Mouse (Mus musculus) hematopoietic stem cell, adult 5-6 weeks (primary cell): ENCODE measurements around the gene Gm36210. TPM values are rescaled to one million over a fixed set of nuclear protein-coding genes. Genes with fewer than 3 reads are reported as not detected.
"Not testable (repeated sequence)": the region's sequence is repeated elsewhere in the genome, so short reads cannot be mapped to it uniquely, and the experiment has no call there.

Experiments used
- ATAC-seq, 2 experiments: fragments of 125-278 bp in 1 of 2; replicated peaks in 1 of 2; 2 replicates each; pipeline ENCODE4 v1.8.0; 2016 to 2017; ENCODE audit warnings: inconsistent platforms in 2 of 2, mild to moderate bottlenecking in 2 of 2, moderate number of reproducible peaks in 2 of 2, low read depth in 1 of 2, moderate TSS enrichment in 1 of 2; ENCODE audit not compliant: low FRiP score in 2 of 2, poor library complexity in 2 of 2, severe bottlenecking in 2 of 2, insufficient read depth in 1 of 2, low TSS enrichment in 1 of 2
- total RNA-seq: library from RNA; stranded (forward); fragments of 172-1452, 232-1000 nt; gene quantifications from 2 replicates; pipeline ENCODE4 v1.2.3, GENCODE M21; 2017

The Gm36210 gene
- total RNA-seq, 1 experiment from 2014 or later, result not detected

DNA sequence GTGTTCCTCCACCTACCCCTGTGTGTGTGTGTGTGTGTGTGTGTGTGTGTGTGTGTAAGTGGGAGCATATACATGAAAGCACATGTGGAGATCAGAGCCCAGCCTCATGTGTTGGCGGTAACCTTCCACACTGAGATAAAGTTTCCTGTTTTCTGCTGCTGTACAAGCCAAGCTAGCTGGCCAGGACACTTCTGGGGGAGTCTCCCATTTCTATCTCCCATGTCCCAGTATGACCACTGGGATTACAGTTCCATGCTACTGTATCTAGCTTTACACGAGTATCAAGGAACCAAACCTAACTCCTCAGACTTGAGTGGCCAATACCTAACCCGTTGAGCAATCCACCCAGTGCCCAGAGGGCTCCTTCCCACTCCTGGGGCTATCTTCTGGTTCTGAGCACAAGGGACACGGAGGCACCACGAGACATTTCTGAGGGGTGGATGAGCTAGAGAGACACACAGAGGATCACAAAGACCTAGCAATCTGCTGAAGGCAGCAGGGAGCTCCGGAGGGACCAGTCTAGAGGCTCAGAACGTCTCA, 42.7 kb downstream of the Gm36210 start:
- ATAC-seq, result no peak

DNA sequence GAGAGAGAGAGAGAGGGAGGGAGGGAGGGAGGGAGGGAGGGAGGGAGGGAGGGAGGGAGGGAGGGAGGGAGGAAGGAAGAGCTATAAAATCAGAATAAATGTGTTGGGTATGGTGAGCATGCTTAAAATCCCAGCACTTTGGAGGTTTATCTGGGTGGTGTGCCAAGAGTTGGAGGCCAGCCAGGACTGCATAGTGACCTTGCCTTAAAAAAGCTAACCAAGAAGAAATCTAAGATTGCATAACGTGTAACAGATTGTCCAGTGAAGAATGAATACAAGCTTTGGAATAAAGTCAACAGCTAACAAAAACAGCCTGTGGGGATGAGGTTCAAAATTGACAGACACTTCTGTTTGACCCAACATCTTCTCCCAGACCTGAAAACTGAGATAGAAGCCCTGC, 43.3 kb downstream of the Gm36210 start:
- ATAC-seq, result no peak

DNA sequence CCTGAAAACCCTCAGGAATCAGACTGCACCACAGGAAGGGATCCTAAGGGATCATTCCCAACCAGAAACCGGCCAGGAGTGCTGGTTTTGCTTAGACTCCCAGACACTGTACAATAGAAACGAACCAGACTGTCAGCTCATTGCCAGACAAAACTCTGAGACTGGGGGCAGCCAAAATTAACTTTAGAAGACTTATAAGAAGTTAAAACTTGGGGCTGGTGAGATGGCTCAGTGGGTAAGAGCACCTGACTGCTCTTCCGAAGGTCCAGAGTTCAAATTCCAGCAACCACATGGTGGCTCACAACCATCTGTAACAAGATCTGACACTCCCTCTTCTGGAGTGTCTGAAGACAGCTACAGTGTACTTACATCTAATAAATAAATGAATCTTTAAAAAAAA, 45.4 kb downstream of the Gm36210 start:
- not testable (repeated sequence) for ATAC-seq

DNA sequence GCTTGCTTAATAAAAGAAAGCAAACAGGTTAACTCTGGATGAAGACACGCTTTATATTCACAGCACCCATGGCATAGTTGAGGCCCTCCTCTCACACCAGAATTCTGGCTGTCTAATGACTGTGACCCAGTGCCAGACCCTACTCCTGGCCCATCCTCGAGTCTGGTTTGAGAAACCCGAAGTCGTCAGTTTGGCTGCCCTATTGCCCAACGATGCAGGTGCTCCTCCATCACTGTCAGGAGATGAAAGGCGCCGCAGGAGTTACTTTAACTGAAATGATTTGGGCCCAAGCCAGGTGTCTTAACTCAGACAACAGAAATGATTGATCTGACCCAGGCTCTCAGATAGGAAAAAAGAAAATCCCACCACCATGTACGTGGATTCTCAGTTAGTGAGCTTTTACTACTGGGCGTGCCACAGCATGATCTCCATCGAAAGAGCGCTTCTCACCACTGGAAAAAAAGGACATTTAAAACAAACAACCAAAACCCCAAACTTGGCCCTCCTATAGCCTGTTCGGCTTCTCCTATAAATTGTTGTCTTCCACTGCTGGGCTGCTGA, 46.8 kb downstream of the Gm36210 start:
- no peak for ATAC-seq

DNA sequence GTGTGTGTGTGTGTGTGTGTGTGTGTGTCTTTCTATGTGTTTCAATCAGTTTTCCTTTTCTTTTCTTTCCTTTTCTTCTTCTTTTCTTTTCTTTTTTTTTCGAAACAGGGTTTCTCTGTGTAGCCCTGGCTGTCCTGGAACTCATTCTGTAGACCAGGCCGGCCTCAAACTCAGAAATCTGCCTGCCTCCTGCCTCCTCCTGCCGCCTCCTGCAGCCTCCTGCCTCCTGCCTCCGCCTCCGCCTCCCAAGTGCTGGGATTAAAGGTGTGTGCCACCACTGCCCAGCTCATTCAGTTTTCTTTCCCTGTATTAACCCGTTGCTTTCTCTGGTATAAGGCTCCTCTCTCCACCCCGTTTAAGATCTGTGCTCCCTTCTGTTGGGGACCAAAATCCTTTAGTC, 49.0 kb downstream of the Gm36210 start:
- no peak for ATAC-seq

DNA sequence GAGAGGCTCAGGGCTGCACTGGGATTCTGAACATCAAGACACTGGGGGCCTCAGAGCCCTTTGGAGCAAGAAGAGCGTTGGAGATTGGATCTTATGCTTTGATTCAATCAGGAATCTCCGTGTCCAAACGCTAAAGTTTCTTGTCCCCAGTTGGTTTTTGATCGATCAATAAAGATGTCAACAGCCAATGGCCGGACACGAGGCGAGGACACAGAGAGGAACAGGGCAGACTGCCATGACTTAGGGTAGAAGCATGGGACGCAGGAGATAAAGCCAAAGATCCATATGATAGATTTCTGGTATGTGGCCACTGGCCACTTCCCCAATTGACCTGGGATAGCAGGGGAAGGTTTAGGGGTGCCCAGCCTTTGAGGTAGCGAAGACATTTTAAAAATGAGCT, 49.8 kb downstream of the Gm36210 start:
- no peak for ATAC-seq

DNA sequence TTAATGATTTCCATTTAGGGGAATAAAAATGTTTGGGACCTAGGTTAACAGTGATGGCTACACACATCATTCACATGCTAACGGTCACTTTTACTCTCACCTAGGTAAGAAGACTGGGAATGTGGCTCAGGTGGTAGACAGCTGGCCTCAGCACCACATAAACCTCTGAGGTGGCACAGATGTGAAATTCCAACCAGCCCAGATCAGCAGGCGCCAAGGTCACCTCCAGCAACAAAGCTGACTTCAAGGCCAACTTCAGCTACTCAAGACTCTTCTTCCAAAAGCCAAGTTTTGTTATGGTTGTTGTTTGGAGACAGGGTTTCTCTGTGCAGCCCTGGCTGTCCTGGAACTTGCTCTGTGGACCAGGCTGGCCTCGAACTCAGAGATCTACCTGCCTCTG, 52.7 kb downstream of the Gm36210 start:
- ATAC-seq, result no peak

DNA sequence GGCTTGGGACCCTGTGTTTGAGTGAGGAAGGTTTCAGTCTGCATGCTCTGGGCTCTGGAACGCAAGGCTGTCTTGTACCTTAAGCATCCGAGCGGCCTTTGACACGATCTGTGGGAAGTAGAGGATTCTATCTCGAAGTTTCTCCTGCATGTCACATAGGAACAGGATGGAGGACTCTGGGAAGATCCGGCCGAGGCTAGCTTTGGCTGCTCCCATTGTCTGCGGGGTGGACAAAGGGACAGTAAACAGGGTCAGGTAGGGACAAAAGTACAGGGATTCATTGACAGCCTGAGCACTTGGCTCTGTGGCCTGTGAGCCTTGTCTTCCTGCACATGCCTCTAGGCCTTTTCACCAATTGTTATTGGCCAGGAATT, 55.0 kb downstream of the Gm36210 start:
- ATAC-seq, result no peak

DNA sequence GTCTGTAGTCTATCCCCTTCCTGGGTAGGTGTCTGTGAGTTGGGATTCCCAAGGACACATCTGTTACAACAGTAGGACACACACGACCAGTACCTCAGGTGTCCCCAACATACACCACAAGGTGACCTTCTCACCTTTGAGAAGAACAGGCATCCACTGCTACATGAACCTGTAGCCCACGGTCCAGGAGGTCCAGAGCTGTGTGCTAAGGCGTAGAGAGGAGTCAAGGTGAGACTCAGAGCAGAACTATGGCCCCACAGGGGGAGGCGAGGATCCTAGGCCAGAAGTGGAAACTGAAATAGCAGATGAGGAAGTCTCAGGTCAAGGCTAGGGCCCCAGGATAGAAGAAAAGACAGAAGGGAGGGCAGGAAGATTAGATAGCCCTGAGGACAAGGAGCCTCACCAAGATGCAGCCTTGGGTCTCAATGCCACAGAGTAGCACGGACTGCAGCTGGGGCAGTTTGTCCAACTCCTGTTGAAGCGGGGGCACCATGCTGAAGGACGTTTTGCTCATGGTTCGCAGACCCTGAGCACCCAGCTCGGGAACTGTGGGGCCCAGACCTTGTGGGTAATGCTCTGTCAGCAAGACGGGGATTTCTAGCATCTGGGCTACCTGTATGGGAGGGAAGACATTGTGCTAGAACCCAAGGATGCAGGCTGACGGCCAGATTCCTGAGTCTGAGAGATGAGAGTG, 55.5 kb downstream of the Gm36210 start:
- no peak for ATAC-seq

DNA sequence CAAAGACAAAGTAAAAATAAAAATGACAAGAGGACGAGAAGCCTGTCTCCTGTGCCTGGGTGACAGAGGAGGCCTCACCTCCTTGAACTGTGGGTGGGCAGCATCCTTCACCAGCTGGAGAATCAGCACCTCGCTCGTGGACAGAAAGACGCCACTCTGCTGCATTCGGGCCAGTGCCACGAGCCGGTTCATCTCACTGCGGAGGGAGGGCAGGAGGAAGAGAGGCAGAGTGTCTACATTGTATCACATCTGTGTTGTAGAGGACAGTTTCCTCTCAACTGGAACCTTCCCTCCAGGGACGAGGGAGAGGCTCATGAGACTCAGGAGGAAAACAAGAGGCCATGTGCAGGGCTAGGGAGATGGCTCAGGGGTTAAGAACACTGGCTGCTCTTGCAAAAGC, 56.9 kb downstream of the Gm36210 start:
- no peak for ATAC-seq

Other genes starting within 250 kb of the Gm36210 start
- 155 and 186 TPM in 2 replicates for gene Ppp6r1, start 247.5 kb downstream of the Gm36210 start, total RNA-seq
- 19.0 and 25.2 TPM in 2 replicates for gene Hspbp1, start 221.4 kb downstream of the Gm36210 start, total RNA-seq
- 0.20 and 2.6 TPM in 2 replicates for gene Brsk1, start 215.9 kb downstream of the Gm36210 start, total RNA-seq
- gene Tmem150b, start 181.3 kb downstream of the Gm36210 start, total RNA-seq, result 5.0 and 7.3 TPM in 2 replicates
- 40.6 and 46.4 TPM in 2 replicates for gene Kmt5c, start 166.4 kb downstream of the Gm36210 start, total RNA-seq
- gene Cox6b2, start 153.4 kb downstream of the Gm36210 start, total RNA-seq, result 14.1 and 53.9 TPM in 2 replicates
- not detected in 2 replicates for gene Fam71e2, start 135.2 kb downstream of the Gm36210 start, total RNA-seq
- gene Il11, start 123.7 kb downstream of the Gm36210 start, total RNA-seq, result 0.25 and 0.74 TPM in 2 replicates
- 1.3 TPM in 1 of 2 replicates, not detected in the other for gene Tmem190, start 123.6 kb downstream of the Gm36210 start, total RNA-seq
- 9.3 and 19.0 TPM in 2 replicates for gene Tmem238, start 116.9 kb downstream of the Gm36210 start, total RNA-seq
- gene Rpl28, start 113.6 kb downstream of the Gm36210 start, total RNA-seq, result 736 and 741 TPM in 2 replicates
- 137 and 174 TPM in 2 replicates for gene Ube2s, start 93.9 kb downstream of the Gm36210 start, total RNA-seq
- 0.06 and 0.45 TPM in 2 replicates for gene Shisa7, start 61.8 kb downstream of the Gm36210 start, total RNA-seq
- 59.8 and 69.7 TPM in 2 replicates for gene Isoc2b, start 36.3 kb downstream of the Gm36210 start, total RNA-seq
- gene Isoc2a, start 29.4 kb downstream of the Gm36210 start, total RNA-seq, result 7.1 and 9.0 TPM in 2 replicates
- 2.2 and 3.2 TPM in 2 replicates for gene Zfp628, start 8.7 kb upstream of the Gm36210 start, total RNA-seq
- gene Nat14, start 15.5 kb upstream of the Gm36210 start, total RNA-seq, result not detected in 2 replicates
- not detected in 2 replicates for gene Ssc5d, start 19.3 kb upstream of the Gm36210 start, total RNA-seq
- gene Sbk2, start 57.9 kb upstream of the Gm36210 start, total RNA-seq, result not detected in 2 replicates
- not detected in 2 replicates for gene Sbk3, start 64.7 kb upstream of the Gm36210 start, total RNA-seq
- gene Zfp579, start 89.6 kb upstream of the Gm36210 start, total RNA-seq, result 5.7 and 6.6 TPM in 2 replicates
- 3.0 and 12.6 TPM in 2 replicates for gene Zfp524, start 107.9 kb upstream of the Gm36210 start, total RNA-seq
- 25.6 and 32.0 TPM in 2 replicates for gene Fiz1, start 108.2 kb upstream of the Gm36210 start, total RNA-seq
- gene Gm44973, start 109.0 kb upstream of the Gm36210 start, total RNA-seq, result 0.31 TPM in 1 of 2 replicates, not detected in the other
- gene Zfp865, start 113.9 kb upstream of the Gm36210 start, total RNA-seq, result 13.9 and 14.0 TPM in 2 replicates
- not detected in 2 replicates for gene Ccdc106, start 114.0 kb upstream of the Gm36210 start, total RNA-seq
- 1.3 TPM in 1 of 2 replicates, not detected in the other for gene 4632433K11Rik, start 127.6 kb upstream of the Gm36210 start, total RNA-seq
- gene Zfp784, start 131.9 kb upstream of the Gm36210 start, total RNA-seq, result 3.9 and 5.9 TPM in 2 replicates
- 2.1 and 2.4 TPM in 2 replicates for gene Zfp580, start 145.0 kb upstream of the Gm36210 start, total RNA-seq
- 229 and 261 TPM in 2 replicates for gene U2af2, start 155.6 kb upstream of the Gm36210 start, total RNA-seq
- 25.7 and 38.2 TPM in 2 replicates for gene Epn1, start 173.7 kb upstream of the Gm36210 start, total RNA-seq
- not detected in 2 replicates for gene Rfpl4, start 210.4 kb upstream of the Gm36210 start, total RNA-seq
- gene Rasl2-9, start 219.4 kb upstream of the Gm36210 start, total RNA-seq, result not detected in 2 replicates
- gene Vmn1r55, start 243.2 kb upstream of the Gm36210 start, total RNA-seq, result not detected in 2 replicates